Mouse (Mus musculus) cerebellum, adult 9-10 months (tissue): ENCODE results near the gene E430018J23Rik.
A peak's percentile ranks its signal among the peaks of the same experiment; 100 is the strongest.
"Not testable (repeated sequence)": the region's sequence is repeated elsewhere in the genome, so short reads cannot be mapped to it uniquely, and the experiment has no call there.

ENCODE experiments used
- DNase-seq: peaks from one replicate; pipeline ENCODE4 v3.0.0; 2022

The E430018J23Rik gene

DNA sequence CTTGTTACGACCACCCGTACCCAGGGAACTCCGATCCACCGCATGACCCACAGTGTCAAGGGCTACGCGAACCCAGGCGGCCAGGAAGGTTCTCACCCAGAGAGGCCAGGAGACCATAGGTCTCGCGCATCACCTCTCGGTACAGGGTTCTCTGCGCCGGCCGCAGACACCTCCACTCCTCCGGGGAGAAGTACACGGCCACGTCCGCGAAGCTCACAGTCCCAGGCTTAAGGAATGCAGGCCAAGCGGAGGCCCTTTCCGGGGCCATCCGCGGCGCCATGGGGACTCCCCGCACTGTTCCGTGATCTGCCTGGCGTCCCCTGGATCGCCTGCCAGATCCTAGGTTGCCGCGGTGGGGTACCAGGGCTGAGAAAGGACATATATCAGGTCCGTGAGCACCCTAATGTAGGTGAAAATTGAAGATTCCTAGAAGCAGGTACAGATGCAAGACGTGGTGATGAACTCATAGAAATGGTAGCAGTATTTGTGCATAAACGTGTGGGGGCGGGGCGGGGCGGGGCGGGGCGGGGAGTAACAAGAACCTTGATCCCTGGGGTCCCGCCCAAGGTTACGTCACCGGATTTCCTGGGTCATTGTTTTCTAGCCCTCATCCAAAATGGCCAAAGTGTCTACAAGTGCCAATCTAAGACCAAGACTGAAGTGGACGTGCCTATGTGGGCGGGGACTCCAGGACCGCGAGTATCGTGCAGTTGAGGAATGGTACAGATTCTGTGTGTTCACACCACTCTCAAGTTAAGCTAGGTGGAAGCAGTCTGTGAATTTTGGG is at the start of gene E430018J23Rik:
Gene E430018J23Rik (minus strand): TSS at position 473 of the 787 bp plus-strand sequence.
- DNase-seq = peak; percentile 100

DNA sequence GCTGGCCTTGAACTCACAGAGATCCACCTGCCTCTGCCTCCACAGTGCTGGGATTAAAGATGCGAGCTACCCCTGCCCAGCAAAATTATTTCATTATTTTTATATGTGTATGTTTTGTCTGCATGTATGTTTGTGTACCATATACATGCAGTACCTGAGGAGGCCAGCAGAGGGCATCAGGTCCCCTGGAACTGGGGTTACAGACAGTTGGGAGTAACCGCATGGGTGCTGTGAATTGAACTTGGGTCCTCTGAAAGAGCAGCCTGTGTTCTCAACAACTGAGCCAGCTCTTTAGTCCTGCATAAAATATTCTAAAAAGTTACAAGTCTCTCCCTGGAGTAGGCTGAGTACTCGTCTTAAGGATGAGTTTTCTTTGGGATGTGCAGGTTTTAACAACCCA is 44.3 kb upstream of the E430018J23Rik start:
- no peak for DNase-seq

DNA sequence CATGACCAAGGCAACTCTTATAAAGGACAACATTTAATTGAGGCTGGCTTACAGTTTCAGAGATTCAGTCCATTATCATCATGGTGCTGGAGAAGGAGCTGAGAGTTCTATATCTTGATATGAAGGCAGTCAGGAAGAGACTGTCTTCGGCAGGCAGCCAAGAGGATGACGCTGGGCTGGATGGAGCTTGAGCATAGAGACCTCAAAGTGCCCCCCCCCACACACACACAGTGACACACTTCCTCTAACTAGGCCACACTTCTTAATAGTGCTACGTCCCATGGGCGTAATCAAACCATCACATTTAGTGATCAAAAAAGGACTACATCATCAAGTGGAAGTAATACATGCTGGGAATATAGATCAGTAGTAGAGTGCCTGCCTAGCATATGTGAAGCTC is 41.8 kb upstream of the E430018J23Rik start:
- no peak for DNase-seq

DNA sequence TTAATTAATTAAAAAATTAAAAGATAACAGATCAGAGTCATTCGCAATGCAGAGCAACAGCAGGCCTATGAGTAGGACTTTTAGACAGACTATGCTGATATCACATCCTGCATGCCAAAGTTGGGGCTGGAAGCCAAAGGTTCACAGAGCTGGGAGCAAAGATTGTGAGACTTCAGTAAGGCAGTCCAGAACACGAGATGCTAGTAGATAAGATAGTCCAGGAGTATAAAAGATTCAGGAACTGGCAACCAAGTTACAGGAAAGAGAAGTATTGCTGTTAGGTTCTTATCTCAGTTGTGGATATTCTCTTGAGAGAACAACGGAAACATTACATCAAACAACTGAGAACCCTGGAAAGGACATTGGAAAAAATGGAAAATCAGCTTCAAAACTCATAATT is 32.9 kb upstream of the E430018J23Rik start:
- DNase-seq = no peak

DNA sequence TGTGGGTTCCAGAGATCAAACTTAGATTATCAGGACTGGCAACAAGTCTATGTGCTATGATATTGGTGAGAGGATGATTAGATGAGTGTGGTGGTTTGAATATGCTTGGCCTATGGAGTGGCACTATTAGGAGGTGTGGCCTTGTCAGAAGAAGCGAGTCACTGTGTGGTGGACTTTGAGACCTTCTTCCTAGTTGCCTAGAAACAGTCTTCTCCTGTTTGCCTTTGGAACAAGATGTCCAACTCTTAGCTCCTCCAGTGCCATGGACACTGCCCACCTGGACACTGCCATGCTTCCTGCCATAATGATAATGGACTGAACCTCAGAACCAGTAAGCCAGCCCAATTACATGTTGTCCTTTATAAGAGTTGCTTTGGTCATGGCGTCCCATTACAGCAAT is 32.5 kb upstream of the E430018J23Rik start:
- no peak for DNase-seq

DNA sequence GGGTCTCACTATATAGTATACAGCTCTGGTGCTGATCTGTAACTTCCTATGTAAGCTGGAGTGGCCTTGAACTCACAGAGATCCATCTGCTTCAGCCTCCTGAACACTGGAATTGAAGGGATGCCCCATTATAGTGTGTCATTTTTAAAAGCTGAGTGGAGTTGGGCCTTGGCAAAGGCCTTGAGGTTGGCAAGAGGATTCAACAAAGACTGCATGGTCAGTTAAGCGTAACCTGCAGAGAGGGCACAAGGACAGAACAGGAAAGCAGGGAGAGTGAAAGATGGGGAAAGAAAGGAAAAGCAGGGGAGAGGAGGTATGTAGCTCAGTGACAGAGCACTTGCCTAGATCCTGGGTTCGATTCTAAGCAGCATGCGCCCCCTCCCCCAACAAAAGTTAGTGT is 31.9 kb upstream of the E430018J23Rik start:
- DNase-seq = no peak

DNA sequence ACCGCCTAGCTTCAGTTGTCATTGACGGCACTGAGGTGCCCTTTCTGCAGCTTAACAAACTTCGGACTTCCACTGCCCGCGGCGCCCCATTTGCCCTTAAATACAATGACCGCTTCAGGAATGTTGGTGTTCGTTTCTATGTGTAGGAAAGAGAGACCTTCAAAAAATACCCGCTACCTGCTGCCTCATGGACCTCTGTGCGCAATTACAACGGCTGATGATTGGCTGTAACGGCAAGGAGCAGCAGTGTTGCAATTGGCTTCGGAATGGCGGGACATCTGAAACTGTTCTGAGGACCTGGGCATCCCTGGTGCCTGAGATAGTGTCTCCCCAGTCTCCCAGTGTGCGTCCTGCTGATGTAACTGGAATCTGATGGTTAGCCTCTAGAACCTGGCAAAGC is 28.8 kb upstream of the E430018J23Rik start:
- peak; percentile 37 for DNase-seq

DNA sequence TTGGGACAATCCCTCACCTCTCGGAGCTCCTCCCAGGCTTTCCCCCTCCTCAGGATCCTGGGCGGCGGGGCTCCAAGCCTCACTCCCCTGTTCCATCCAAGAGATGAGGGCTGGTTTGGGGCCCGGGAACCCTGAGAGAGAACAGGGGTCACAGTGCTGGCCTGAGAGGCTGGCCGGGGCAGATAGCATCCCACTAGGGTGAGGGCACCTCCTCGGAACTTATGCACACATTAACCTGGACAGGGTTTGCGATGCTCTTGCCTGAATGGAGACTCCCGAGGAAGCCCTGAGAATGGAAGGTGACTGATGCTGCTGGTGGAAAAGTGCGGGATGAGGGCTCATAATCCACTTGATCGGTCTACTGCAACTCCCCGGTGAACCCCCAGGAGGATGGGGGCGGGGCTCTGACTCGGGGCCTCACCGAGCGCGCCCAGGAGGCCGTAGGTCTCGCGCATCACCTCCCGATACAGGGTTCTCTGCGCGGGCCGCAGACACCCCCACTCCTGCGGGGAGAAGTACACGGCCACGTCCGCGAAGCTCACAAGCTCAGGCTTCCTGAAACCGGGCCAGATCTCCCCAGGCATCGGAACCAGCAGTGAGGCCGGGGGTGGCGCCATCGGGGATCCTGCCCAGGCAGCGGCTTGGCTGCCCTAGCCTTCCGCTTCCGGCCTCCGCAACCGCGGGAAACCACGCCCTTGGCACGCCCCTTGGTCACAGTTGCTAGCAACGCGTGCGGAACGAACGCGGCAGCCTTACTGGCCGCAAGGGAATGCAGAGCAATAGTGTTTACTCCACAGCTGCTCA is 28.2 kb upstream of the E430018J23Rik start, which contains the start of gene Zfp688:
Gene Zfp688 (minus strand): TSS at position 681 of the 804 bp plus-strand sequence.
- DNase-seq = peak; percentile 89

DNA sequence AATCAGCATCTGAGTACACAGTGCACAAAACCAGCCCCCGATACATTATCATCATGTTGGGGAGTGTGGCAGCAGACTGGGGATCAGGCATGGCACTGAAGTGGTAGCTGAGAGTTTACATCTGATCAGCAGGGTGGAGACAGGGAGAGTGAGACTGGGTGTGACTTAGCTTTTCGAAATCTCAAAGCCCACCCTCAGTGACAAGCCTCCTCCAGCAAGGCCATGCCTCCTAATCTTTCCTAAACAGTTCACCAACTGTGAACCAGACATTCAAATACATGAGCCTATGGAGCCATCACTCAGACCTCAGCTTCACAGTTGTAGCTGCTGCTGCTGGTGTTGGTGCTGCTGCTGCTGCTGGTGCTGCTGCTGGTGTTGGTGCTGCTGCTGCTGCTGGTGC is 18.0 kb upstream of the E430018J23Rik start:
- DNase-seq = no peak

DNA sequence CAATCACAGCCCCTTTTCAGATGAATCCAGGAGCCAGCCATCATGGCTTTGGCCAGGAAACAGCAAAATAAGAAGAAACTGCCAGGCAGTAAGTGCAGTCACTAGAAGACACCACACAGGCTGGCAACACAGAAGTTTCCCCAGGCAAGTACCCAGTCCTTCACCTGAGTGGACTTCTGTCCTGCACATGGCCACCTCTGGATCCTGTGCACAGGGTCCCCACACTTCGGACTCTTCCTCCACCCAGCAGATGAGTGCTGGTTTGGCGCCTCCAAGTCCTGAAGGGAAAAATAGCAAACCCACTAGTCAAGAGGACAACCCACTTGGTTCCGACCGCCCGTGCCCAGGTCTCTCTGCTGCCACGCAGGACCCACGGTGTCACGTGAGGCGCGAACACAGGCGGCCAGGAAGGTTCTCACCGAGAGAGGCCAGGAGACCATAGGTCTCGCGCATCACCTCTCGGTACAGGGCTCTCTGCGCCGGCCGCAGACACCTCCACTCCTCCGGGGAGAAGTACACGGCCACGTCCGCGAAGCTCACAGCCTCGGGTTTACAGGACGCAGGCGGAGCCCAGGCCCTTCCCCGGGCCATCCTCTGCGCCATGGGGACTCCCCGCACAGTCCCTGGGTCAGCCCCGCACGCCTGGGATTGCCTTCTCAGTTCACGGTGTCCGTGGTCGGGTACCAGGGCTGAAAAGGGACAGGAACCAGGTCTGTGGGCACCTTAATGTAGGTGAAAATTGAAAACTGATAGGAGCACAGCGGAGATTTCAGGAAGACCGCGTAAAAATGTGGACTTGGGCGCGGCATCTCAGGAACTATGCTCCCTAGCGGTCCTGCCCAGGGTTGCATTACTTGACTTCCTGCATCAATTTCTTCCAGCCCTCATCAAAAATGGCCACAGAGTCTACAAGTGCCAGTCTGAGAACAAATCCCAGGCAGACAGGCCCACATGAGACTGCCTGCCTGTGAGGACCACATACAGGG is 12.9 kb upstream of the E430018J23Rik start, which contains the start of gene Zfp764:
Gene Zfp764 (minus strand): TSS at position 821 of the 986 bp plus-strand sequence.
- DNase-seq = peak; percentile 96

DNA sequence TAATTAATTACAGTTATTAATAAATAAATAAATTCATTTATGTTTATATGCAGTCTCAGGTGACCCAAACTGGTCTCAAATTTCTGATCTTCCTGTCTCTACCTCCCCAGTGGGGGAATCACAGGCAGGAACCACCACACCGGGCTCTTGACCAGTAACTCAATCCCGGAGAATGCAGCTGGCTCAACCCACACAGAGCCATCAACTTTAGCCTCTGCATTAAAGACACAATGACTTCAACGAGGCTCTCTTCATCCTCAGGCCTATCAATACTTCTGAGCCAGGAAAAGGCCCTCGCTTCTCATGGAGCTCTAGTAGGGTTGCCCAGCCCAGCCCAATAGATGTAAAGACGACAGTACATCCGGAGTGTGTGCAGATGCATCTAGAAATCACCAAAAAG is 10.7 kb upstream of the E430018J23Rik start:
- not testable (repeated sequence) for DNase-seq

DNA sequence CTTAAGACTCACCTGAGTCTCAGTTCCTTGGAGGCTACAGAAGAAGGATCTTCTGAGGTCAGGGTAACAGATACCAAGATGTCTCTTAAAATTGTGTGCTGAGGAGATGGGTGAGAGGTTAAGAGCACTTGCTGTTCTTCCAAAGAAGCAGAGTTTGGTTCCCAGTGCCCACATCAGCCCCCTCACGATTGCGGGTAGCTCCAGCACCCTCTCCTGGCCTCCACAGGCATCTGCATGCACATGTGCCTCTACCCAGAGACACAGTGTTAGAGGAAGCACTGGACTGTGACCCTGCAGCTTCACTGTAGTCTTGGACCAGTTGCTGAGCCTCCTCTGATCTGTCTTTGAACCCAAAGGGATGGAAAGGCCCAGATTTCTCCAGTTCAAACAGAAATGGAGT is 9.6 kb upstream of the E430018J23Rik start:
- no peak for DNase-seq

DNA sequence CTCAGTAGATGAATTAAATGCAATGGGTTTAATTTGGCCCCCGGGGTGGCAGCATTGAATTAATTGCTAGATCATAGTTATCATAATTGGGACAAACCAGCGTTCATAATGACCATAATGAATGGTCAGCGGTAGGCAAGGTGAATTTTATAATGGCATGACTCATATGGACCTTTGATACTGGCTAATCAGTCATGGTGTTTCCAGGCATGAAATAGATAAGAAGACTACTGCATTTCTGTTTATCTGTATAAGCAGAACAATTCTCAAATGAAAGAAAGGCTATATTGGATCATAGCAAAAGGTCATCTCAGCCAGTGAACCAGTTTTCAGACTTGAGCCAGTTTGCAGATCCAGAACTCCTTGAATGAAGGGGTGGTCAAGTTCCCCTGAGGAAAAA is 6.9 kb upstream of the E430018J23Rik start:
- no peak for DNase-seq

DNA sequence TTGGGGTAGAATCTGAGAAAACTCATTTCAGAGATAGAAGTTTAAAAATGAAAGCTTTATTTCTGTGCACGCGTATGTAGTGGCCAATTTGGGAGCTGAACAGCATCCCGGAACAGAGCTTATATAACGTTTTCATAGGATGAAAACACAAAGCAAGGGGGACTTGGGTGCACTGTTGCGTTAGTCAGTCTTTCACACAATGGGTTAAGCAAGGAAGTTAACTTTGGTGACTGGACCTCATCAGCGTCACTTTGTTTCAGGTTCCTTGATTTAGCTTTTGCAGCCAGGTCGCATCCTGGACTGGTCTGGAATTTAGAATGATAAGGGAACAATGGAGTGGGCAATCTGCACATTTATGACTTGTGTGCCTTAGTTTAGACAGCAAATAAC is 510 bp upstream of the E430018J23Rik start:
- DNase-seq = no peak

DNA sequence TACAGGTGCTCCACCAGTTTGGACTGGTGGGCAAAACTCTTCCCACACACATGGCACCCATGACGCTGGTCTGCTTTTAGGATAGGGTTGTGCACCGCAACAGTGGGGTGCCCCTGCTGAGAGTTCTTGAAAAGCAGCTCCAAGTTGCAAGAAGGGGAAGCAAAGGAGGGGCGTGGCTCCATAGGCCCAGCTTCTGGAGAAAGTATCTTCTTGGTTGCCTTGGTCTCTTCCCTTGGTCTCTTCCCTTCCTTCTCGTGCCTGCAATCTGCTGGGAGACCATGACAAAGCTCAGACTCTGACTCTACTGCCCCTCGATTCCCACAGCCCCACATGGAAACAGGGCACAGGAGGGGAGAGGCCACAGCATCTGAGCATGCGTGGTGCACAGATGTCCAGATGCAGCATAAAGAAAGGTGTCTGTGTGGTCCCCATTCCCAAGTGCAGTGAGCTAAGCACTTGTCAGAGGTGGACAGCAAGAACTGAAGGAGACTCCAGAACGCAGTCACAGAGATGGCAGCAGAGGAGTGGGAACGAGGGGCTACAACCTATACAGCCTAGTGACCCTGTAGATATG is 1.1 kb downstream of the E430018J23Rik start:
- no peak for DNase-seq

DNA sequence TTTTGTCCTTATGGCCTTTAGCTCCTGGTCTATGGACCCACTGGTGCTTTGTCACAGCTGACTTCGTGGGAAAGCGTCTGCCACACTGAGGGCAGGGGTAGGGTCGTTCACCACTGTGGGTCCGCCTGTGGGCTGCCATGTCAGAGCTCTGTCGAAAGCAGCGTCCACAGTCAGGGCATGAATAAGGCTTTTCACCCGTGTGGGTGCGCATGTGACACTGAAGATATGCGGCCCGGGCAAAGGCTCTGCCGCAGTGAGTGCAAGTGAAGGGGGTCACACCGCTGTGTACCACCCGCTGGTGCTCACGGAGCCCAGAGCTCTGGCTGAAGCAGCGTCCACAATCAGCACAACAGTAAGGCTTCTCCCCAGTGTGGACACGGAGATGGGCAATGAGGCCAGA is 1.9 kb downstream of the E430018J23Rik start:
- DNase-seq = no peak

DNA sequence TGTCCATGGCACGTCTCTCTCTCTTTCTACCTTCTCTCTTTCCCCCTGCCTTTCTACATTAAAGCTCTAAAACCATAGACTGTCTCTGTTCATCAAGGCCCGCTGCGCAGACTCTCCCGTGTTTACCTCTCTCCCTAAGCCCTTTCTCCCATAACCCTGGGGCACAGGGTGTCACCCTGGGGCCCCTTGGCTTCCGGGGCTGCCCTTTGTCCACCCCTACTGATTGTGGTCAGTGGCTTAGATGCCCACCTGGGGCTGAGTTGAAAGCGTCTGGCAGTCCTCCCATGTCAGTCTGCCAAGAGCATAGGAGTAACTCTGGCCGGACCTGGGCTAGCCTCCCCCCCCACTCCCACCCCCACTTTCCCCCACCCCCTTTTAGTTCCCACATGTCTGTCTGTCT is 3.1 kb downstream of the E430018J23Rik start:
- no peak for DNase-seq

DNA sequence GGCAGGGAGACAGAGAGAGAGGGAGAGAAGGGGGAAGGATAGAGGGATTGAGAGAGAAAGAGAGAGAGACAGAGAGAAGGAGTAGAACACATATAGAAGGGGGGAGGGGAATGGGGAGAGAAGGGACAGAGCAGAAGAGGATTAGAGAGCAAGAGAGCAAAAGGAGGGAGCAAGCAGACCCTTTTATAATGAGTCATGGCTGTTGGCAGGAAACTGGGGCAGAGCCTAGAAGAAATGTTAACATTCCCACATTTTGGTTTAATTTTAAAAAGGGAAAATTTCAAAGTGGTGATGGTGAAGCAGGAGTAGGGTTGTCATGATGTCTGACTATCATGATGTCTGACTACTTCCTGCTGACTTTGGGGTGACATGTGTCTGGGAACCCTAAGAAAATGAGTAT is 5.2 kb downstream of the E430018J23Rik start:
- DNase-seq = not testable (repeated sequence)

DNA sequence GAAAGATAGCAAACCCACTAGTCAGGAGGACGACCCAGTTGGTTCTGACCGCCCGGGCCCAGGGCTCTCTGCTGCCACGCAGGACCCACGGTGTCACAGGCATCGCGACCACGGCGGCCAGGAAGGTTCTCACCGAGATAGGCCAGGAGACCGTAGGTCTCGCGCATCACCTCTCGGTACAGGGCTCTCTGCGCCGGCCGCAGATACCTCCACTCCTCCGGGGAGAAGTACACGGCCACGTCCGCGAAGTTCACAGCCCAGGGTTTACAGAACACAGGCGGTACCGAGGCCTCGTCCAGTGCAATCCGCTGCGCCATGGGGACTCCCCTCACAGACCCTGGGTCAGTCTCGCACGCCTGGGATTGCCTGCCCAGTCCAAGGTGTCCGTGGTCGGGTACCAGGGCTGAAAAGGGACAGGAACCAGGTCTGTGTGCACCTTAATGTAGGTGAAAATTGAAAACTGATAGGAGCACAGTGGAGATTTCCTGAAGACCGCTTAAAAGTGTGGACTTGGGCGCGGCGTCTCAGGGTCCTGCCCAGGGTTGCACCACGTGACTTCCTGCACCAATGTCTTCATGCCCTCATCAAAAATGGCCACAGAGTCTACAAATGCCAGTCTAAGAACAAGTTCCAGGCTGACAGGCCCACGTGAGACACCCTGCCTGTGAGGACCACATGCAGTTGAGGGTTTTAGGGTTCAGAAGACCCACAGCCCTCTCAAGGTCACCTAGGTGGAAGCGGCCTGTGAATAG is 6.6 kb downstream of the E430018J23Rik start, which contains the start of gene 9130019O22Rik:
Gene 9130019O22Rik (minus strand): TSS at position 526 of the 752 bp plus-strand sequence.
- DNase-seq = peak; percentile 97

DNA sequence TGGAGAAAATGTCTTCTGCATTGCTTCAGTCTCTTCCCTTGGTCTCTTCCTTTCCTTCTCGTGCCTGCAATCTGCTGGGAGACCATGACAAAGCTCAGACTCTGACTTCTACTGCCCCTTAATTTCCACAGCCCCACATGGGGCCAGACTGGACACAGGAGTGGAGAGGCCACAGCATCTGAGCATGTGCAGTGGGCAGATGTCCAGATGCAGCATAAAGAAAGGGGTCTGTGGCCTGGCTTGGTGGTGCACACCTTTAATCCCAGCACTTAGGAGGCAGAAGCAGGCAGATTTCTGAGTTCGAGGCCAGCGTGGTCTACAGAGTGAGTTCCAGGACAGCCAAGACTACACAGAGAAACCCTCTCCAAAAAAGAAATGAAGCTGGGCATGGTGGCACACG is 7.9 kb downstream of the E430018J23Rik start:
- not testable (repeated sequence) for DNase-seq

DNA sequence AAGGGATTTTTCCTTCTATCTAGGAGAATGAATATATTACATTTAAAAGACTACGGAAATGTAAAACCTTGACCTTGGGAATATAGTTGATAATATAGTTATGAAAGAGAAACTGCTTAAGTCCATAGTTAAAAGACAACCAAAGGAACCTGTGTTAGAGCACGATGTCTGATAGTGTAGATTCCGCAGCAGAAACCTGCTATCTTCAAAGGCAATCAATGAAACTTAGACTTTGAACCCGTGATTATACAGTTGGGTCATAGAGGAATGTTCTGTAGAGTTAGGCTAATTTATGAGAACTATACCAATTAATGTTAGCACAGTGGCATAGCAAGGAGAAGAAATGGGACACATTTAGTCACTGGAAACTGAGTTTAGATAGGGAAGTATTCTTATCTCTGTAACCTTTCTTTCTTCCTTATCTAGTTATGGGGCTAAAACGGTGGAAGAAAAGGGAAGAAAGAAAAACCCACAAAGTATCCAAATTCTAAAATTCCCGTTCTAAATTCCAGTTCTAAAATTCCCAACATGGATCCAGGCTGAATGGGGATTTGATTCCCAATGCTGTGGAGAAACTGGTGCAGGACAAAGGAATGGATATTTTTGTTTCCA is 15.0 kb downstream of the E430018J23Rik start:
- no peak for DNase-seq
